Mouse (Mus musculus): Measurements from ENCODE around the gene B4gat1. TPM values are rescaled to one million over a fixed set of nuclear protein-coding genes. Genes with fewer than 3 reads are reported as not detected.

The B4gat1 gene
- polyA plus RNA-seq, 1 experiment from 2014 or later = 42.1 TPM

DNA sequence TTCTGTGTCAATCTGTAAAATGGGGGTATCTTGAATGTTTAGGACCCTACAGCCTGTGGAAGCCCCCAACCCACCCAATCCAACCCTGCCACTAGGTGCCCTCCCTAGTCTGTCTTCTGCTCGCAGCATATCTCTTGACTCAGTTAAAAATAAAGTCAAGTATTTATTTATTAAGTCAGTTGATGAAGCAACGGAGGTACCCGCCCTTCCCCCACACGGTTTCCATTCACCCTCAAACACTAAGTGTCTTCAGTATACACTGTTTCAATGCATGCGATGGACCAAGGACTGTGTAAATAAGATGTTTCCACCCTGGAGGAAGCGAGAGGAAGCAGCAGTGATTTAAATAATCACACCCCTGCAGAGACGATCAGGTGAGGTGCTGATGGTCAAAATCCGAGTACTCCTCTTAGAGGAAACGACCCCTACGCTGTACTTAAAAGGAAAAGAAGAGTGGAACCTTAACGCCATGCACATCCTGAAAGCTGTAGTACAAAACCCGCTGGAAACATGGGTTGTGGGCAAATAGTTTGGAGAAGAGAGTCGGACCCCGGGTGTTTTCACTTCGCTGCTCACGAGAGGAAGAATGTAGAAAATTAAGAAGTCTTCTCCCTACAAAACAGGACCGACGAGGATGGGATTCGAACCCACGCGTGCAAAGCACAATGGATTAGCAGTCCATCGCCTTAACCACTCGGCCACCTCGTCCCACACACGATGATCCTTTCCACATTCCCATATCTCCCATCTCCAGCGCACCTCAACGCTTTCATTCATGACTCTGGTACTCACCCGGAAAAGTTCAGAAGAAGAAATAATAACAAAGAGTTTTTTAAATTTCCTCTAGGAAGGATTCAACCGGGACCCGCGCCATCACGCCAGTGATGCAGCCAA lies 701 bp upstream of the B4gat1 start:
- ATAC-seq (ENCODE audit: insufficient read depth, low FRiP score, low read depth) = peak; percentile 33; the same call in 1 of the 2 replicates
- no peaks in the 10 kb centered on the region for H3K36me3 ChIP-seq
- peak overlapping the region; percentile 98 for H3K4me2 ChIP-seq
- peaks cover 28% of the 10 kb centered on the region for H3K4me1 ChIP-seq
- WGBS = 3% methylated on average over 32 of the region's 32 CpGs
- peak overlapping the region; percentile 82 for H3K27ac ChIP-seq
- peak overlapping the region; percentile 88 for H3K9ac ChIP-seq
- no peaks in the 10 kb centered on the region for H3K27me3 ChIP-seq (replicated peaks)
- peak overlapping the region; percentile 64 for H3K4me3 ChIP-seq (replicated peaks)
- no peaks in the 10 kb centered on the region for H3K9me3 ChIP-seq

DNA sequence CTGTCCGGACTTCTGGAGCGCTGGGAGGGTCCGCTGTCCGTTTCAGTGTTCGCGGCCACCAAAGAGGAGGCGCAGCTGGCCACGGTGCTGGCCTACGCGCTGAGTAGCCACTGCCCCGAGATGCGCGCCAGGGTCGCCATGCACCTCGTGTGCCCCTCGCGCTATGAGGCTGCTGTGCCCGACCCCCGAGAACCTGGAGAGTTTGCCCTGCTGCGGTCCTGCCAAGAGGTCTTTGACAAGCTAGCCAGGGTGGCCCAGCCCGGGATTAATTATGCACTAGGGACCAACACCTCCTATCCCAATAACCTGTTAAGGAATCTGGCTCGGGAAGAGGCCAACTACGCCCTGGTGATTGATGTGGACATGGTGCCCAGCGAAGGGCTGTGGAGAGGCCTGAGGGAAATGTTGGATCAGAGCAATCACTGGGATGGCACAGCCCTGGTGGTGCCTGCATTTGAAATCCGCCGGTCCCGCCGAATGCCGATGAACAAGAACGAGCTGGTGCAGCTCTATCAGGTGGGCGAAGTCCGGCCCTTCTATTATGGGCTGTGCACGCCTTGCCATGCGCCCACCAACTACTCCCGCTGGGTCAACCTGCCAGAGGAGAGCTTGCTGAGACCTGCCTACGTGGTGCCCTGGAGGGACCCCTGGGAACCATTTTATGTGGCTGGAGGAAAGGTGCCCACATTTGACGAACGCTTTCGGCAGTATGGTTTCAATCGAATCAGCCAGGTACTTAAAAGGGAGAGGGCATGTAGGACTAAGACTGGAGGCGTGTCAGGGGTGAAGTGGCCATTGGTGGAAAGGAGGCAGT lies 882 bp downstream of the B4gat1 start:
- H3K4me1 ChIP-seq = peaks cover 29% of the 10 kb centered on the region
- no peaks in the 10 kb centered on the region for H3K36me3 ChIP-seq
- 0 out of 2 replicates have a peak, but pooled peaks have one; percentile 1 for ATAC-seq (ENCODE audit: insufficient read depth, low FRiP score, low read depth)
- peak overlapping the region; percentile 64 for H3K4me3 ChIP-seq (replicated peaks)
- WGBS = 14% methylated on average over 41 of the region's 41 CpGs
- H3K27me3 ChIP-seq (replicated peaks) = no peaks in the 10 kb centered on the region
- H3K27ac ChIP-seq = peak overlapping the region; percentile 82; the same call in 1 of the 2 replicates
- H3K4me2 ChIP-seq = peak overlapping the region; percentile 98
- H3K9ac ChIP-seq = peak overlapping the region; percentile 88
- no peaks in the 10 kb centered on the region for H3K9me3 ChIP-seq

DNA sequence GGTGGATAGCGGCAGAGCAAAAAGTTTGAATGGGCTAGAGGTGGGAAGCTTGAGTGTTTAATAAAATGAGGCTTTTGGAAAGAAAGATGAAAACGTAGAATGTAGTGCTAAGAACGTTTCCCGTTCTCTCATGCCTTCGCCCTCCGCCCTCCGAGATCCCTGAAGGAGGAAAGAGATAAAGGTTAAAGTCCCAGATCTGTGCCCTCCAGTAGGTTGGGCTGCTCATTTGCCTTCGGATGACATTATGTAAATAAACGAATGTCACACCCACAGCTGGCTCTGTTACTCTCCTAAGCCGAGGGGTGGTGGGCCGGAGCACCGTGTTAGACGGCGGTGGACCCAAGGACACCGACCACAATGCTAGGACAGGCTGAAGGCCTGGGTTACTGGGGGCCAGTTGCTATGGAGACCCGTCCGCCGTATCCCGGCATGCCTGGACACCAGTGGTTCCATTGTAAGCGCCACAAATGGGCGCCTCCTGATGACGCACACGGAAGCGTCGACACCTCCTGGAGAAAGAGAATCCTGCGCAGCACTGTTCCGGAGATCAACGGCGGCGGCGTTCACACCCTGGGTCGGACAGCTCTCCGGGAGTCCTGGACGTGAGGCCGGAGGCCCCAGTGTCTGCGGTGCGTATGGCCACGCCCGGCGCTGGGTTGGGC lies 2.4 kb downstream of the B4gat1 start, which contains the start of gene Brms1:
Gene Brms1 (plus strand): TSS at position 493 of the 662 bp plus-strand sequence.
- Histone ChIP-seq H3K27ac (peak within 1 kb of the TSS; percentile 57), H3K4me2 (peak within 1 kb of the TSS; percentile 98), H3K36me3 (no peaks in the 10 kb centered on the region), H3K4me1 (peaks cover 29% of the 10 kb centered on the region), H3K9ac (peak within 1 kb of the TSS; percentile 68), H3K4me3 (replicated peaks) (peak within 1 kb of the TSS; percentile 64), H3K9me3 (no peaks in the 10 kb centered on the region), H3K27me3 (replicated peaks) (no peaks in the 10 kb centered on the region)
- peak; percentile 72 for ATAC-seq (ENCODE audit: insufficient read depth, low FRiP score, low read depth)
- 4% methylated on average over 40 of the region's 40 CpGs for WGBS

DNA sequence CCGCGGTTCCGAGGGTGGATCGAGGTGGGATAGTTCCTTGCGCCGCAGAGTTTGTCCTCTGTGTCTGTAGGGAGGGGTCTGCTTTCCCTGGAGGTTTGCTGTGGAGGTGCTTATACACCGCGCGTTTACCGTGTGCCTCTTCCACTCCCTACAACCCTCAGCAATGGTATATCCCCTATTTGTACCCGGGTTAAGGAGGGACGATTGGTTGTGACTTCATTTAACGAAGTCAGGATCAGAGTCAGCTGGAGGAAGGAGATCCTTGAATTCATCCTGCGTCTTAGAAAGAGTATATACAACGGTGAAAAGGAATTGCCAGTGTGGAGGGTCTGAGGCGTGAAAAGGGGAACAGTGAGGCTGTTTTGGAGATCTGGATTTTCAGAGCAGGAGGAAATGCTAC lies 3.0 kb downstream of the B4gat1 start:
- peak overlapping the region; percentile 68 for H3K9ac ChIP-seq
- H3K27ac ChIP-seq = peak overlapping the region; percentile 57
- no peaks in the 10 kb centered on the region for H3K27me3 ChIP-seq (replicated peaks)
- no peak for ATAC-seq (ENCODE audit: insufficient read depth, low FRiP score, low read depth)
- peaks cover 29% of the 10 kb centered on the region for H3K4me1 ChIP-seq
- H3K4me3 ChIP-seq (replicated peaks) = peak overlapping the region; percentile 64
- 0 out of 2 replicates have a peak, but pooled peaks cover 4% of the 10 kb centered on the region for H3K36me3 ChIP-seq
- WGBS = 2% methylated on average over 16 of the region's 16 CpGs
- peak overlapping the region; percentile 98 for H3K4me2 ChIP-seq
- no peaks in the 10 kb centered on the region for H3K9me3 ChIP-seq

DNA sequence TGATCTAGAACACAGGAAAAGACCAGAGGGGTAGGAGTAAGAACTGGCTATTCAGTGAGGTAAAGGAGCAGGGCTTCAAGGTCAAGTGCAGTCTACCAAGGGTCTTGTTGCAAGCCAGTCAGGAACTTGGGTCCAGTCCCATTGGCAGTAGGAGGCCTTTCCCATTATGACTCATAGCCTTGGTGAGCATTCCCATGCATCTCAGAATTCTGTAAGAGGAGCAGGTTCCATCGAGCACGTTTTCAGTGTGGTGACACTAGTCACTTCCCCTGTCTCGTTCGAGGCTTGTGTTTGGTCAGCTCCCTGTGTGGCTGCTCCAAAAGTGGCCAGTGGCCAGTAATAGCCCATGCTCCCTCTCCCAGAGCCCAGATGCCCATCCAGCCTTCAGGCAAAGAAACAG lies 6.9 kb downstream of the B4gat1 start:
- no peak overlapping the region for H3K27ac ChIP-seq
- 77% methylated on average over 4 of the region's 4 CpGs for WGBS
- H3K36me3 ChIP-seq = 0 out of 2 replicates have a peak, but pooled peaks cover 18% of the 10 kb centered on the region
- no peak overlapping the region for H3K9ac ChIP-seq
- H3K27me3 ChIP-seq (replicated peaks) = no peaks in the 10 kb centered on the region
- no peak overlapping the region for H3K4me3 ChIP-seq (replicated peaks)
- H3K4me1 ChIP-seq = peaks cover 19% of the 10 kb centered on the region
- no peak overlapping the region for H3K4me2 ChIP-seq
- H3K9me3 ChIP-seq = no peaks in the 10 kb centered on the region
- ATAC-seq (ENCODE audit: insufficient read depth, low FRiP score, low read depth) = no peak

DNA sequence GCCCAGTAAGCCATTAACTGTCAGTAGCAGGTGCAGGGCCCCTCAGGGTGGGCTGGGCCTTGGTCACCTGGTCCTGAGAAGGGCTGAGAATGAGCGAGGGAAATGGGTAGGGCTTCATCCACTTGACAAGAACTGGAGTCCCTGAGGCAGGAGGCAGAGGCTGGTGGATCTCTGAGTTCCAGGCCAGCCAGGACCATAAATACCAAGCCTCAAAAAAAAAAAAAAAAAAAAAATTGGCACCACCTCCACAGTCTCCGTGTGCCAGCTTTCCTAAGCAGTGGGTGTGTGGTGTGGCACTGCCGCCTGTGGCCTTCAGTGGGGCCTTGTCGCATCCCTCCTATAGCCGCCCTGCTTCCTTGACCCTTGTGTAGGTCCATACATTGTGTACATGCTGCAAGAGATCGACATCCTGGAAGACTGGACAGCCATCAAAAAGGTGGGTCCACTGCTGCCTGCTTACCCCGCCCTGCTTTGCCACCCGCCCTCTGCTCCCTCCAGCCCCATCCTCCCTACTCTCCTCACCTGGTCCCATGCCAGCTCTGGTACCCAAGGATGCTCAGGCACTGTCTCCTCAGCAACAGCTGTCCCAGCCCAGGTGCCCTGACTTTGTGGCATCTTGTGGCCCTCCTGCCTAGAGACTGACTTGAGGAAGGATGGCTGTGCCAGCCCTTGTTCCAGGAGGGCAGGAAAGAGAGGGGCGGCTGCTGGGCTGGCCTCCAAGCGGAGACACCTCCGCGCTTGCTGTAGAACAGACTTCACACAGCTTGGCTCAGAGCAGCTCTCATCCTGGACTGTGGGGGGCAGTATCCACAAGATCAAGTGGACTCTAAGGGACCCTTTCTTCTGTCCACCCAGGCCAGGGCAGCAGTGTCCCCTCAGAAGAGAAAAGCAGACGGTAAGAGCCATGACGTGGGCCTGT lies 9.8 kb downstream of the B4gat1 start:
- Histone ChIP-seq H3K27me3 (replicated peaks) (peaks cover 4% of the 10 kb centered on the region; the same call in 1 of the 2 replicates), H3K27ac (no peak overlapping the region), H3K9ac (no peak overlapping the region), H3K36me3 (0 out of 2 replicates have a peak, but pooled peaks cover 18% of the 10 kb centered on the region), H3K4me2 (no peak overlapping the region), H3K9me3 (no peaks in the 10 kb centered on the region), H3K4me1 (peaks cover 16% of the 10 kb centered on the region), H3K4me3 (replicated peaks) (no peak overlapping the region)
- WGBS = 84% methylated on average over 14 of the region's 14 CpGs
- ATAC-seq (ENCODE audit: insufficient read depth, low FRiP score, low read depth) = no peak

DNA sequence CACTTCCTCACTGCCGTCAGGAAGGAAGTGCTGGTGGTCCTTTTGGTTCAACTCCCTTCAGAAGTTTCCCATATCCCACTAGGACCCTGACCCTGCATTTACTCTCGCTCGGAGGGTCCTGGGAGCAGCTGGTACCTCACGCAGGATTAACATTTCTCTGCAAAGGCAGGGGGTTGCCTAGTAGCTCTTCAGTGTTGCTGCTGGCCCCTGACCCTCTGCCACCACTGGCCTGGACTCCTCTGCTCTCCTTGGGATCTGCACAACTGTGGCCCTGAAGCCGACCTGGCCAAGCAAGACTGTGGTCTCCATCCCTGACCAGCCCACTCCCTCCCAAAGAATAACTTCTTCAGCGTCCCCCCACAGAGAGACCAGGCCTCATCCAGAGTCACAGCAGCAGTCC lies 10.7 kb downstream of the B4gat1 start:
- Histone ChIP-seq H3K9me3 (no peaks in the 10 kb centered on the region), H3K36me3 (0 out of 2 replicates have a peak, but pooled peaks cover 18% of the 10 kb centered on the region), H3K27ac (no peak overlapping the region), H3K4me2 (no peak overlapping the region), H3K4me3 (replicated peaks) (no peak overlapping the region), H3K27me3 (replicated peaks) (peaks cover 6% of the 10 kb centered on the region; the same call in 1 of the 2 replicates), H3K4me1 (peaks cover 16% of the 10 kb centered on the region), H3K9ac (no peak overlapping the region)
- WGBS = 85% methylated on average over 6 of the region's 6 CpGs
- no peak for ATAC-seq (ENCODE audit: insufficient read depth, low FRiP score, low read depth)

DNA sequence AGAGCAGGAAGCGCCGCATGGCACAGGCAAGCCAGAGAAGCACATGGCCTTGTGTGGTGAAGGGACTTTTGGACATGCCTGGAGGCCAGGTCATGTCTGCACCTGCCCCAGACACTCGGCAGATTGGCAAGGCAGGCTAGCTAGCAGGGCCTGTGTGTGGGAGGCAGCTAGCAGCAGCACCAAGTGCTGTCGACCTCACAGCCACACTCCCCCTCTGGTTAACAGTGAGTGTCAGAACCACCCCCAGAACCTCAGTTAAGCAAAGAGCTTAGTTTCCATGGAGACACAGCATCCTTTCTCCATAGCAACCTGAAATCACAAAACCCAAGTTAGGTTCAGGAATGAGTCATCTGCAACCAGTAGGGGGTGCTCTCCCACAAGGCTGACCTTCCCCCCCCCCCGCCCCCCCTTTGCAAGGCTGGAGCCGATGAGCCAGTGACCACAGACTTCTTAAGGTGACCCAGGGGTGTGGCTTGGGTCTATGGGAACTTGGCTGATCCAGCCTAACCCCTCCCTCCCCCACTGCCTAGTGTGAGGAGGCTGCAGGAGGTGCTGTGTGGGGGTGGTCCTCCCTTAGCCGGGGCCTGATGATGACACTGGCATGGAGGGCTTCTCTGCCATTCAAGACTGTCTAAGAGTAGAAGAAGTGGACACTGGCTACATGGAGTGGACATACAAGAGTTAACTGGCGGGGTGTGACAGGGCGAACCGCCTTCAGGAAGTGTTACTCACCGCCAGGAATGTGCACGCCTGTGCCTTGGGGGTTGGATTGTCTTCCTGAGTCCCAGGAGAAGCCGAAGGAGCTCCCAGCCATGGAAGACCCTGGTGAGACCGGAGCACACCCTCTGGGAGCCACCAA lies 11.7 kb downstream of the B4gat1 start, which contains the start of gene Rin1:
Gene Rin1 (plus strand): TSS at position 435 of the 859 bp plus-strand sequence.
- Histone ChIP-seq H3K4me1 (peaks cover 16% of the 10 kb centered on the region), H3K4me3 (replicated peaks) (peak within 1 kb of the TSS; percentile 35), H3K27me3 (replicated peaks) (peaks cover 6% of the 10 kb centered on the region; the same call in 1 of the 2 replicates), H3K9ac (no peak within 1 kb of the TSS), H3K36me3 (0 out of 2 replicates have a peak, but pooled peaks cover 18% of the 10 kb centered on the region), H3K27ac (peak within 1 kb of the TSS; percentile 16), H3K4me2 (peak within 1 kb of the TSS; percentile 51), H3K9me3 (no peaks in the 10 kb centered on the region)
- ATAC-seq (ENCODE audit: insufficient read depth, low FRiP score, low read depth) = peak; percentile 36
- 16% methylated on average over 14 of the region's 14 CpGs for whole genome bisulfite sequencing

DNA sequence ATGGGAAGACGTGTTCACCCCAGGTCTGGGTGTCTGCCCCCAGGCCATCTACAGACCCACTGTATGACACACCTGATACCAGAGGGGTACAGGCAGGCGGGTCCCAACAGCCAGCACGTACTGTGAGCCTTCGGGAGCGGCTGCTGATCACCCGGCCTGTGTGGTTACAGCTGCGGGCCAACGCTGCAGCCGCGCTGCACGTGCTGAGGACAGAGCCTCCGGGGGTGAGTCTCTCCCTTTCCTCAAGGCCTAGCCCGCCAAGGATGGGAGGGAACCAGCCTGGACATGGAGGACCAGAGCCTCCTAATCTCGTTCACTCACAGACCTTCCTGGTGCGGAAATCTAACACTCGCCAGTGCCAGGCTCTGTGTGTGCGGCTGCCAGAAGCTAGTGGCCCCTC lies 12.4 kb downstream of the B4gat1 start:
- WGBS = 8% methylated on average over 17 of the region's 17 CpGs
- ATAC-seq (ENCODE audit: insufficient read depth, low FRiP score, low read depth) = peak; percentile 44; the same call in 1 of the 2 replicates
- no peak overlapping the region for H3K9ac ChIP-seq

More for the DNA sequence above, 12.4 kb downstream of the B4gat1 start:
- Histone ChIP-seq H3K9me3 (no peaks in the 10 kb centered on the region), H3K4me1 (peaks cover 16% of the 10 kb centered on the region), H3K27ac (peak overlapping the region; percentile 16), H3K4me2 (peak overlapping the region; percentile 51), H3K4me3 (replicated peaks) (peak overlapping the region; percentile 35), H3K36me3 (0 out of 2 replicates have a peak, but pooled peaks cover 18% of the 10 kb centered on the region), H3K27me3 (replicated peaks) (peaks cover 6% of the 10 kb centered on the region; the same call in 1 of the 2 replicates)
